Mouse (Mus musculus) R1 (cell line): ENCODE results near the gene Ick.
A peak's percentile ranks its signal among the peaks of the same experiment; 100 is the strongest.
"Not testable (repeated sequence)": the region's sequence is repeated elsewhere in the genome, so short reads cannot be mapped to it uniquely, and the experiment has no call there.

Experiments used
- DNase-seq: peaks from one replicate; pipeline ENCODE4 v3.0.0-alpha.2; 2018; ENCODE audit warnings: low read depth, low spot score

Ick gene

GRCm38 (mm10) chr9:78148149-78148548 lies 39.2 kb downstream of the Ick start:
- DNase-seq, result no peak

- not testable (repeated sequence) for DNase-seq
These were observed 40.8 kb downstream of the Ick start for GRCm38 (mm10) chr9:78149770-78150169.

GRCm38 (mm10) chr9:78154211-78154977 lies 45.4 kb downstream of the Ick start:
- DNase-seq, result no peak

- no peak for DNase-seq
These were observed 48.2 kb downstream of the Ick start for GRCm38 (mm10) chr9:78157221-78157620.

- DNase-seq, result no peak
These were observed 54.3 kb downstream of the Ick start for GRCm38 (mm10) chr9:78163291-78163690.

- DNase-seq, result no peak
These were observed 55.7 kb downstream of the Ick start for GRCm38 (mm10) chr9:78164741-78165140.

GRCm38 (mm10) chr9:78165454-78165853 lies 56.5 kb downstream of the Ick start:
- DNase-seq, result no peak

- peak; percentile 94 for DNase-seq
These were observed 57.9 kb downstream of the Ick start for GRCm38 (mm10) chr9:78166694-78167452.

GRCm38 (mm10) chr9:78167453-78167969 lies 58.5 kb downstream of the Ick start:
- DNase-seq, result peak; percentile 72

GRCm38 (mm10) chr9:78168864-78169263 lies 59.9 kb downstream of the Ick start:
- peak; percentile 81 for DNase-seq

GRCm38 (mm10) chr9:78174016-78174415 lies 65.0 kb downstream of the Ick start:
- DNase-seq, result peak; percentile 53

- not testable (repeated sequence) for DNase-seq
These were observed 65.9 kb downstream of the Ick start for GRCm38 (mm10) chr9:78174925-78175276.

- DNase-seq, result peak; percentile 94
These were observed 66.5 kb downstream of the Ick start for GRCm38 (mm10) chr9:78175277-78176200.

GRCm38 (mm10) chr9:78176201-78176727 lies 67.3 kb downstream of the Ick start:
- DNase-seq, result peak; percentile 95

GRCm38 (mm10) chr9:78176831-78177230 lies 67.8 kb downstream of the Ick start:
- DNase-seq, result peak; percentile 91

GRCm38 (mm10) chr9:78178197-78178596 lies 69.2 kb downstream of the Ick start:
- DNase-seq, result no peak

GRCm38 (mm10) chr9:78179071-78179470 lies 70.1 kb downstream of the Ick start:
- DNase-seq, result no peak

- not testable (repeated sequence) for DNase-seq
These were observed 73.5 kb downstream of the Ick start, which contains the start of gene Gsta4 for GRCm38 (mm10) chr9:78182474-78182873. Gene Gsta4 (plus strand): TSS chr9:78182774.

- DNase-seq, result no peak
These were observed 76.7 kb downstream of the Ick start for GRCm38 (mm10) chr9:78185686-78186085.

GRCm38 (mm10) chr9:78188910-78189309 lies 79.9 kb downstream of the Ick start:
- no peak for DNase-seq
